Mouse (Mus musculus) neural tube, embryonic 10.5 days (tissue): ENCODE data around the gene Rpl36a.

Experiments
- DNase-seq: peaks from one replicate; pipeline ENCODE4 v3.0.0-alpha.2; 2017; ENCODE audit warnings: low spot score; ENCODE audit errors: extremely low spot score

The Rpl36a gene

GRCm38 (mm10) chrX:134599922-134600565 is 14.6 kb downstream of the Rpl36a start:
- no peak for DNase-seq

- DNase-seq: peak; percentile 85
Measured at GRCm38 (mm10) chrX:134600659-134601379, 15.4 kb downstream of the Rpl36a start, which contains the start of the genes Gla and Hnrnph2. Gene Gla, minus strand, starts transcription at chrX:134601125. Gene Hnrnph2, plus strand, starts transcription at chrX:134601179.

GRCm38 (mm10) chrX:134601380-134602120 is 16.1 kb downstream of the Rpl36a start:
- DNase-seq: no peak

DNA sequence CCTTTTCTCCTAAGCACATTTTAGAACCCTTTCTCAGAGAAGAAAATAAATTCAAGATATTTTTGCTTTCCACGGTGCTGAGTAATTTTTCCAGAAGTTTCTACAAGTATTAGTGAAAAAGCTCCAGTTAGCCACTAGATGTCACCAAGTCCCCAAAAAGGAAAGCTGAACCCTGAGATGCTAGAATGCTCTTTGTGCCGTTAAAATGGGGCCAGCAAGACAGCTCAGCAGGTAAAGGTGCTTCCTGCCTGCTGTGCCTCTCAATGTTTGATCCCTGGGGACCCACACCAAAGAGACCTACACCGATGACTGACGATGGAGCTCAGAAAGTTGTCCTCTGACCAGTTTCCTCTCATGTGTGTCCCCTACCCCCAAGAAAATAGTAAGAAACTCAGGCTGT is 24.0 kb downstream of the Rpl36a start:
- no peak for DNase-seq

- no peak for DNase-seq
Measured at GRCm38 (mm10) chrX:134610984-134611383, 25.5 kb downstream of the Rpl36a start.

DNA sequence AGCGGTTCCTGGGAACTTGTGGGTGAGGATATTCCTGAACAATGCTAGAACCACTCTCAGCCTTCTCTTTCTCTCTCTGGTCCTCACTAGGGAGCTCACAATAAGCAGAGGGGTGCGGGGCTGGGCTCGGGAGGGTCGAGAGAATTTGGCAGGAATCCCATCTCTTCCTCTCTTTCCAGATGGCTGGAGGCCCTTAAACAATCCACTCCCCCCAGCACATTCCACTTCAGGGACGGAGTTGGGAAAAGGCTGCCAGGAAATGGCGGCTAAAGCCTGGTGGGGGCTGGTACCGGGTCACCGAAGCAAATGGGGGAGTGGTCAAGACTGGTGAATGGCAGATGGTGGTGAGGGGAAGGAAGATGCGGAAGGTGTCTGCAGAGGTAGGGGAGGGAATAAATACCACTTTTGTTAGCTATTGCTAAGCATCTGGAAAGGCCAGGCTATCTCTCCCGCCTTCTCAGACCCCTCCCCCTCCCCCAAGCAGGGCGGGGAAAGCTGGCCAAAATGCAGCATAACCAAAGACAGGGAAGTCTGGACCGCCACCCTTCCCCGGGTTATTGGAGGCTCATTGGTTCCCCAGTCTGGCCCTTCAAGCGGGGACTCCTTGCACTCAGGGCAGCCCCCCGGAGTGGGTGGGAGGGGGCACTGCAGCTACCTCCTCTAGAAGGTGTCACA is 27.0 kb downstream of the Rpl36a start:
- peak; percentile 64 for DNase-seq

DNA sequence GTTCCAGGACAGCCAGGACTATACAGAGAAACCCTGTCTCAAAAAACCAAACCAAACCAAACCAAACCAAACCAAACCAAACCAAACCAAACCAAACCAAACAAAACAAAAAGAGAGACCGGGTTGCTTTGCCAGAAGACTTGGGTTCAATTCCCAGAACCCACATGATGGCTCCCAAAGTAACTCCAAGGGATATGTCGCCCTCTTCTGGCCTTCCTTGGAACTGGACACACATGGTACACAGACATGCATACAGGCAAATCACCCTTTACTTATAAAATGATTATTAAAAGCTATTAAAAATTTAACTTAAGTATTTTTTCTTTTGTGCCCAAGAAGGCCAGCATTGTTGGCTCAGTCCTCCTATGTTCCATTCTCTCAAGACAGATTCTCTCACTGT is 28.9 kb downstream of the Rpl36a start:
- DNase-seq: no peak

GRCm38 (mm10) chrX:134619695-134620094 is 34.2 kb downstream of the Rpl36a start:
- no peak for DNase-seq

GRCm38 (mm10) chrX:134620254-134620865 is 34.9 kb downstream of the Rpl36a start:
- DNase-seq: no peak

GRCm38 (mm10) chrX:134621685-134622084 is 36.2 kb downstream of the Rpl36a start:
- DNase-seq: no peak

DNA sequence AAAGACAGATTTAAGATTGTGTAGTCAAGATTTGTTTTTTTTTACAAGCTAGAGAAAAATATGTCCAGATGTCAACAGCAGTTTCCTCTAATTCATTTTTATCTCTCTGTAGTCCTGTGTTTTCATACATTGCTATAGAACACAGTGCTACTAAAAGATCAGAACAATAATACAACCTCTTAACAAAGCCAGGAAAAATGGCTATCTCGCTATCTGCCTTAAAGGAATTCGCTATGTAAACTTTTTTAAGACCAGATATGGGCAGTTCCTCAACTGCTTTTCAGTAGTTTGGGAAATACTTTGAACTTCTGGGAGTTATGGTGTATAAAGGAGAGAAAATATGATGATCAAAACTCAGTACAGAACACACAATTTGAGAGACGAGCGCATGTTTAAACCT is 37.9 kb downstream of the Rpl36a start:
- no peak for DNase-seq

- no peak for DNase-seq
Measured at GRCm38 (mm10) chrX:134628200-134628599, 42.7 kb downstream of the Rpl36a start.

- no peak for DNase-seq
Measured at GRCm38 (mm10) chrX:134632710-134633109, 47.3 kb downstream of the Rpl36a start.

GRCm38 (mm10) chrX:134635111-134635510 is 49.7 kb downstream of the Rpl36a start:
- no peak for DNase-seq

GRCm38 (mm10) chrX:134635860-134636259 is 50.4 kb downstream of the Rpl36a start:
- no peak for DNase-seq
